Mouse (Mus musculus): ENCODE data around the gene Mef2d. TPM values are rescaled to one million over a fixed set of nuclear protein-coding genes. Genes with fewer than 3 reads are reported as not detected.
A peak's percentile ranks its signal among the peaks of the same experiment; 100 is the strongest.

Gene Mef2d
- polyA plus RNA-seq, 1 experiment from 2014 or later, result 25.3 TPM

- ATAC-seq (replicated peaks), result no peak
- H3K4me3 ChIP-seq, result peak overlapping the region; percentile 47
- peaks cover 50% of the 10 kb centered on the region for H3K4me1 ChIP-seq
- peak overlapping the region; percentile 83 for H3K4me2 ChIP-seq
- no peaks in the 10 kb centered on the region for H3K9me3 ChIP-seq
- peaks cover 28% of the 10 kb centered on the region for H3K27me3 ChIP-seq (replicated peaks)
- WGBS, result 1% methylated on average over 54 of the region's 61 CpGs
- no peaks in the 10 kb centered on the region for H3K36me3 ChIP-seq (replicated peaks)
- H3K27ac ChIP-seq, result peak overlapping the region; percentile 72
- H3K9ac ChIP-seq, result peak overlapping the region; percentile 57
Measured at GRCm38 (mm10) chr3:88200161-88200971, 58.2 kb downstream of the Mef2d start.

GRCm38 (mm10) chr3:88200972-88201330 lies 58.8 kb downstream of the Mef2d start:
- no peak for ATAC-seq (replicated peaks)
- Histone ChIP-seq H3K27ac (peak overlapping the region; percentile 72), H3K9me3 (no peaks in the 10 kb centered on the region), H3K27me3 (replicated peaks) (peaks cover 26% of the 10 kb centered on the region; the same call in 1 of the 2 replicates), H3K36me3 (replicated peaks) (no peaks in the 10 kb centered on the region), H3K4me2 (peak overlapping the region; percentile 83), H3K4me1 (peaks cover 54% of the 10 kb centered on the region), H3K4me3 (peak overlapping the region; percentile 47), H3K9ac (peak overlapping the region; percentile 57)
- WGBS, result 1% methylated on average over 37 of the region's 37 CpGs

GRCm38 (mm10) chr3:88201640-88202039 lies 59.5 kb downstream of the Mef2d start:
- H3K9me3 ChIP-seq, result no peaks in the 10 kb centered on the region
- peak overlapping the region; percentile 57; the same call in 1 of the 2 replicates for H3K9ac ChIP-seq
- H3K27me3 ChIP-seq (replicated peaks), result peaks cover 29% of the 10 kb centered on the region
- 23% methylated on average over 5 of the region's 5 CpGs for WGBS
- H3K4me3 ChIP-seq, result peak overlapping the region; percentile 47
- ATAC-seq (replicated peaks), result no peak
- peak overlapping the region; percentile 83 for H3K4me2 ChIP-seq
- H3K36me3 ChIP-seq (replicated peaks), result no peaks in the 10 kb centered on the region
- peaks cover 61% of the 10 kb centered on the region for H3K4me1 ChIP-seq
- 0 out of 2 replicates have a peak overlapping the region, but pooled peaks have one; percentile 85 for H3K27ac ChIP-seq

- no peaks in the 10 kb centered on the region for H3K36me3 ChIP-seq (replicated peaks)
- no peaks in the 10 kb centered on the region for H3K9me3 ChIP-seq
- no peak overlapping the region for H3K9ac ChIP-seq
- peak overlapping the region; percentile 17 for H3K4me2 ChIP-seq
- H3K4me3 ChIP-seq, result no peak overlapping the region
- WGBS, result 15% methylated on average over 6 of the region's 6 CpGs
- peak overlapping the region; percentile 85 for H3K27ac ChIP-seq
- H3K27me3 ChIP-seq (replicated peaks), result peaks cover 30% of the 10 kb centered on the region
- no peak for ATAC-seq (replicated peaks)
- H3K4me1 ChIP-seq, result peaks cover 57% of the 10 kb centered on the region
Measured at GRCm38 (mm10) chr3:88202986-88203385, 60.8 kb downstream of the Mef2d start.

- Histone ChIP-seq H3K4me2 (0 out of 2 replicates have a peak overlapping the region, but pooled peaks have one; percentile 8), H3K27me3 (replicated peaks) (peaks cover 34% of the 10 kb centered on the region), H3K27ac (peak overlapping the region; percentile 85), H3K9me3 (no peaks in the 10 kb centered on the region), H3K36me3 (replicated peaks) (no peaks in the 10 kb centered on the region), H3K4me3 (no peak overlapping the region), H3K4me1 (peaks cover 61% of the 10 kb centered on the region), H3K9ac (no peak overlapping the region)
- WGBS, result 13% methylated on average over 5 of the region's 5 CpGs
- no peak for ATAC-seq (replicated peaks)
Measured at GRCm38 (mm10) chr3:88203456-88203855, 61.3 kb downstream of the Mef2d start.

GRCm38 (mm10) chr3:88203999-88204700 lies 62.0 kb downstream of the Mef2d start:
- H3K36me3 ChIP-seq (replicated peaks), result no peaks in the 10 kb centered on the region
- H3K9me3 ChIP-seq, result no peaks in the 10 kb centered on the region
- ATAC-seq (replicated peaks), result no peak
- 9% methylated on average over 7 of the region's 7 CpGs for WGBS
- H3K4me1 ChIP-seq, result peaks cover 58% of the 10 kb centered on the region
- H3K4me3 ChIP-seq, result no peak overlapping the region
- H3K27ac ChIP-seq, result peak overlapping the region; percentile 85
- no peak overlapping the region for H3K9ac ChIP-seq
- H3K4me2 ChIP-seq, result 0 out of 2 replicates have a peak overlapping the region, but pooled peaks have one; percentile 8
- peaks cover 36% of the 10 kb centered on the region for H3K27me3 ChIP-seq (replicated peaks)

- no peak for ATAC-seq (replicated peaks)
- no peak overlapping the region for H3K4me3 ChIP-seq
- peak overlapping the region; percentile 85 for H3K27ac ChIP-seq
- H3K4me1 ChIP-seq, result peaks cover 64% of the 10 kb centered on the region
- H3K4me2 ChIP-seq, result no peak overlapping the region
- no peaks in the 10 kb centered on the region for H3K36me3 ChIP-seq (replicated peaks)
- H3K9ac ChIP-seq, result no peak overlapping the region
- WGBS, result 7% methylated on average over 1 of the region's 1 CpGs
- H3K9me3 ChIP-seq, result no peaks in the 10 kb centered on the region
- peaks cover 38% of the 10 kb centered on the region for H3K27me3 ChIP-seq (replicated peaks)
Measured at GRCm38 (mm10) chr3:88204751-88205150, 62.6 kb downstream of the Mef2d start.

- WGBS, result 13% methylated on average over 4 of the region's 4 CpGs
- H3K36me3 ChIP-seq (replicated peaks), result no peaks in the 10 kb centered on the region
- peak overlapping the region; percentile 85 for H3K27ac ChIP-seq
- no peak overlapping the region for H3K4me2 ChIP-seq
- peaks cover 64% of the 10 kb centered on the region for H3K4me1 ChIP-seq
- peaks cover 42% of the 10 kb centered on the region for H3K27me3 ChIP-seq (replicated peaks)
- ATAC-seq (replicated peaks), result peak; percentile 3; the same call in 1 of the 2 replicates
- H3K9me3 ChIP-seq, result no peaks in the 10 kb centered on the region
- H3K4me3 ChIP-seq, result no peak overlapping the region
- no peak overlapping the region for H3K9ac ChIP-seq
Measured at GRCm38 (mm10) chr3:88205176-88205562, 63.0 kb downstream of the Mef2d start.

GRCm38 (mm10) chr3:88205563-88206491 lies 63.7 kb downstream of the Mef2d start:
- peak; percentile 64 for ATAC-seq (replicated peaks)
- Histone ChIP-seq H3K36me3 (replicated peaks) (no peaks in the 10 kb centered on the region), H3K27me3 (replicated peaks) (peaks cover 48% of the 10 kb centered on the region), H3K27ac (peak overlapping the region; percentile 85), H3K4me3 (peak overlapping the region; percentile 42), H3K9me3 (no peaks in the 10 kb centered on the region), H3K9ac (0 out of 2 replicates have a peak overlapping the region, but pooled peaks have one; percentile 46), H3K4me1 (peaks cover 60% of the 10 kb centered on the region), H3K4me2 (peak overlapping the region; percentile 63)
- 4% methylated on average over 8 of the region's 8 CpGs for WGBS

- Histone ChIP-seq H3K4me3 (peak overlapping the region; percentile 42), H3K4me2 (peak overlapping the region; percentile 63), H3K4me1 (peaks cover 56% of the 10 kb centered on the region), H3K9me3 (no peaks in the 10 kb centered on the region), H3K9ac (peak overlapping the region; percentile 46; the same call in 1 of the 2 replicates), H3K27ac (peak overlapping the region; percentile 85), H3K36me3 (replicated peaks) (no peaks in the 10 kb centered on the region), H3K27me3 (replicated peaks) (peaks cover 48% of the 10 kb centered on the region)
- WGBS, result 6% methylated on average over 3 of the region's 3 CpGs
- ATAC-seq (replicated peaks), result peak; percentile 16
Measured at GRCm38 (mm10) chr3:88206500-88206899, 64.3 kb downstream of the Mef2d start.

- H3K27me3 ChIP-seq (replicated peaks), result peaks cover 49% of the 10 kb centered on the region
- 0% methylated on average over 14 of the region's 14 CpGs for WGBS
- H3K9me3 ChIP-seq, result no peaks in the 10 kb centered on the region
- peak overlapping the region; percentile 63 for H3K4me2 ChIP-seq
- peak overlapping the region; percentile 46 for H3K9ac ChIP-seq
- peak overlapping the region; percentile 42 for H3K4me3 ChIP-seq
- peak; percentile 63 for ATAC-seq (replicated peaks)
- peaks cover 58% of the 10 kb centered on the region for H3K4me1 ChIP-seq
- H3K36me3 ChIP-seq (replicated peaks), result no peaks in the 10 kb centered on the region
- peak overlapping the region; percentile 85 for H3K27ac ChIP-seq
Measured at GRCm38 (mm10) chr3:88206901-88207371, 64.8 kb downstream of the Mef2d start.

All from midbrain, embryonic 15.5 days (tissue).